Mouse (Mus musculus): ENCODE results near the gene Gm27021. TPM values are rescaled to one million over a fixed set of nuclear protein-coding genes. Genes with fewer than 3 reads are reported as not detected.
A peak's percentile ranks its signal among the peaks of the same experiment; 100 is the strongest.

Gm27021 gene
- polyA plus RNA-seq, 1 experiment from 2014 or later = 2.3 TPM

DNA sequence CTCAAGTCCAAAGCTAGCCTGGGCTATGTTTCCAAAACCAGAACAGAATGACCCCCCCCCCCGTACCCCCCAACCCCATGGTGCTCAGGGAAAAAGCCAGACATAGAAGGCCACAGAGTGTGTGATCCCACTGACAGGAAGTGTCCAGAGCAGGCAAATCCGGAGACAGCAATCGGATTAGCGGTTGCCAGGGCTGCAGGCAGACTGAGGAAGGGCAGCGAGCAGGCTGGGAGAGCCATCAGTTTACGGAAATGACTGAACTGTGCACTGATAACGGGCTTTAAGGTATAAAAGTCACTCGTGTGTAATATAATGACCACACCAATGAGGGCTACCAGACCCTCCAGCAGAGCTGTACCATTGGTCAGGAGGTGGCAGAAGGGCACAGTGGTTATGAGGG, 26.6 kb downstream of the Gm27021 start:
- Histone ChIP-seq H3K27me3 (ENCODE audit: control insufficient read depth, insufficient read depth, low read length) (no peaks in the 10 kb centered on the region), H3K9ac (ENCODE audit: low read length) (no peak overlapping the region), H3K4me3 (ENCODE audit: low read depth, low read length) (no peak overlapping the region), H3K9me3 (ENCODE audit: control insufficient read depth, low read length) (no peaks in the 10 kb centered on the region), H3K36me3 (ENCODE audit: control insufficient read depth, insufficient read depth, low read length) (no peaks in the 10 kb centered on the region), H3K4me1 (ENCODE audit: control insufficient read depth, insufficient read depth, low read length) (no peaks in the 10 kb centered on the region), H3K4me2 (ENCODE audit: low read depth) (no peak overlapping the region), H3K27ac (ENCODE audit: low read depth, low read length) (no peak overlapping the region)
- no peak for ATAC-seq (ENCODE audit: insufficient read depth, low FRiP score, low TSS enrichment)
- 60% methylated on average over 8 of the region's 8 CpGs for WGBS
- no peak for DNase-seq (ENCODE audit: low spot score)

DNA sequence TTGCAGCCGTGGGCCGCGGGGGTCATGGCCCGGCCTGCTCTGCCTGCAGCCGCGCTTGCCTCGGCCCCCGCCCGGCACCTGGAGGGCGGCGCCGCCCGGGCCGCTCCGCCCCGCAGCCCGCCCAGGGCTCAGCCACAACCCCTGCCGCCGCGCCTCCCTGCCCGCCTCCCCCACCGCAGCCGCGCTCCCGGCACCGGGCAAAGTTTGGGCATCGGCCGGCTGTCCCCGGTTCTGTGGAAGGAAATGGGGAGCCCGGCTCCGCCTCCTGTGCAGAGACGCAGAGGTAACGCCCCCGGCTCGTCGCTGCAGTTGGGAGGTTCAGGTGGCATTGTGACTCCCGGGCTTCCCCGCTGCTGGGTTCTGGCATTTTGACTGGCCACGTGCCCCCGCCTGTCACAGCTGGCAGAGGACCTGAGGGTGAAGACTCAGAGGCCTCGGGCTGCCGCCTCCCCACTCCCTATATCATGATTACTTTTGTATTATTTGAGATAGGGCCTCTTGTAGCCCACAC, 33.5 kb downstream of the Gm27021 start:
- DNase-seq (ENCODE audit: low spot score) = peak; percentile 39
- Histone ChIP-seq H3K27me3 (ENCODE audit: control insufficient read depth, insufficient read depth, low read length) (peaks cover 18% of the 10 kb centered on the region), H3K4me2 (ENCODE audit: low read depth) (peak overlapping the region; percentile 92), H3K4me1 (ENCODE audit: control insufficient read depth, insufficient read depth, low read length) (peaks cover 14% of the 10 kb centered on the region), H3K36me3 (ENCODE audit: control insufficient read depth, insufficient read depth, low read length) (no peaks in the 10 kb centered on the region), H3K4me3 (ENCODE audit: low read depth, low read length) (peak overlapping the region; percentile 50), H3K9ac (ENCODE audit: low read length) (peak overlapping the region; percentile 55), H3K27ac (ENCODE audit: low read depth, low read length) (no peak overlapping the region), H3K9me3 (ENCODE audit: control insufficient read depth, low read length) (no peaks in the 10 kb centered on the region)
- under 1% methylated on average over 34 of the region's 42 CpGs for WGBS
- ATAC-seq (ENCODE audit: insufficient read depth, low FRiP score, low TSS enrichment) = no peak

DNA sequence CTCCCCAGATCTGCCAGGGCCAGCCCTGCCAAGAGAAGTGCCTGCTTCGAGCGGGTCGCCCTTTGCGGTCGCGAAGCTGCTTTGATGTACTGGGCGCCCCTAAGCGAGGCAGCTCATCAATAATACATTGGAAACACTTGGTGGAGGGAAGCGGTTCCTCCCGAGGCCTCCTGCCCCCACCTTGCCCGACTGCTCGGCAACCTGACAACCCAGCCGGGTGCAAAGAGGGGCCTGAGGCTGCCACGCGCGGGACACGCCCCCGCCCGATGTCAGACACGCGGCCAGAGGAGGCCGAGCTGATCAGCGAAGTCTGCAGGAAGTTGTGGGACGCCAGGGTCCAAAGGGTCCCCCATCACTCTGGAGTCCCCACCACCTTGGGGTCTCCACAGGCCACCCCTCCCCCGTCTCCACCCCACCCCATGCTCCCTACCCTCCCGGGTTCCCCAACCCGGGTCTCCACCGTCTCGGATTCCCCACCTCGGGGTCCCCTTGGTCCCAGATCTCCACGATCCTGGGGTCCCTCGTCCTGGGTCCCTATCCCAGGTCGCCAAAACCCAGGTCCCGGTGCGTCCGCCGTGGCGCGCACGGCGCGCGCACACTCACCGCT, 34.1 kb downstream of the Gm27021 start:
- H3K27ac ChIP-seq (ENCODE audit: low read depth, low read length) = no peak overlapping the region
- under 1% methylated on average over 44 of the region's 44 CpGs for WGBS
- H3K9me3 ChIP-seq (ENCODE audit: control insufficient read depth, low read length) = no peaks in the 10 kb centered on the region
- H3K36me3 ChIP-seq (ENCODE audit: control insufficient read depth, insufficient read depth, low read length) = no peaks in the 10 kb centered on the region
- DNase-seq (ENCODE audit: low spot score) = peak; percentile 48
- no peak for ATAC-seq (ENCODE audit: insufficient read depth, low FRiP score, low TSS enrichment)
- peaks cover 18% of the 10 kb centered on the region for H3K27me3 ChIP-seq (ENCODE audit: control insufficient read depth, insufficient read depth, low read length)
- H3K4me1 ChIP-seq (ENCODE audit: control insufficient read depth, insufficient read depth, low read length) = peaks cover 14% of the 10 kb centered on the region
- peak overlapping the region; percentile 55 for H3K9ac ChIP-seq (ENCODE audit: low read length)
- peak overlapping the region; percentile 50 for H3K4me3 ChIP-seq (ENCODE audit: low read depth, low read length)
- peak overlapping the region; percentile 92 for H3K4me2 ChIP-seq (ENCODE audit: low read depth)

DNA sequence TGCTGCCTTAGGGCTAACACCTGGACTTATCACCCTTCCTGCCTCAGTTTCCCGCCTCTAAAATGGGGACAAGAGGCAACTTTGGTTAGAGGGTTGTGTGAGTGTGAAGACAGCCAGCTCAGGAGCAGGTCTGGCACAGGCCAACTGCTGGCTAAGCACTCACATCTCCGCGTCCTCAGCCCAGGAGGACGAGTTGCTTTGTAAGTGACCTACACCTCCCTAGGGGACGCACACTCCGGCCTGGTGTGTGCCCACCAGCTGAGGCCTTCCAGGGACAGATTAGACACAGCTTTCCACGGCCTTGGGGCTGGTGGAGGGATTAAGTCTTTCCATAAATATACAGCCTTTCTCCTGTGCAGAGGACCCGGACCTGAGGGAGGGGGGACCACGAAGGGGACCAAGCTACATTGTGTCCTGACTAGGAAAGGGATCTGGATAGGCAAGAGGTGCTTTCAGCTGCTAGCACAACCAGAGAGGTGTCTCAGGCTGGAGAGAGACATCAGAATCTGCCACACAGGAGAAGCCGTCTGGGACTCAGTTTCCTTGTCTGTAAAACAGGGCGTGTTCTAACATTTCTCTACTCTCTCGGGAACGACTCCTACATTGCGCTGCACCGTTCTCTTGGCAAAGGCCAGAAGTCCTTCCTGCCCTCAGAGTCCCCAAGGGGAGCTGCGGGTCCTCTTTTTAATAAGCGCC, 34.8 kb downstream of the Gm27021 start:
- WGBS = 31% methylated on average over 17 of the region's 17 CpGs
- DNase-seq (ENCODE audit: low spot score) (peak; percentile 35), ATAC-seq (ENCODE audit: insufficient read depth, low FRiP score, low TSS enrichment) (no peak)
- Histone ChIP-seq H3K27me3 (ENCODE audit: control insufficient read depth, insufficient read depth, low read length) (peaks cover 18% of the 10 kb centered on the region), H3K4me2 (ENCODE audit: low read depth) (peak overlapping the region; percentile 92), H3K9ac (ENCODE audit: low read length) (0 out of 2 replicates have a peak overlapping the region, but pooled peaks have one; percentile 10), H3K27ac (ENCODE audit: low read depth, low read length) (no peak overlapping the region), H3K36me3 (ENCODE audit: control insufficient read depth, insufficient read depth, low read length) (no peaks in the 10 kb centered on the region), H3K9me3 (ENCODE audit: control insufficient read depth, low read length) (no peaks in the 10 kb centered on the region), H3K4me3 (ENCODE audit: low read depth, low read length) (peak overlapping the region; percentile 50), H3K4me1 (ENCODE audit: control insufficient read depth, insufficient read depth, low read length) (peaks cover 14% of the 10 kb centered on the region)

DNA sequence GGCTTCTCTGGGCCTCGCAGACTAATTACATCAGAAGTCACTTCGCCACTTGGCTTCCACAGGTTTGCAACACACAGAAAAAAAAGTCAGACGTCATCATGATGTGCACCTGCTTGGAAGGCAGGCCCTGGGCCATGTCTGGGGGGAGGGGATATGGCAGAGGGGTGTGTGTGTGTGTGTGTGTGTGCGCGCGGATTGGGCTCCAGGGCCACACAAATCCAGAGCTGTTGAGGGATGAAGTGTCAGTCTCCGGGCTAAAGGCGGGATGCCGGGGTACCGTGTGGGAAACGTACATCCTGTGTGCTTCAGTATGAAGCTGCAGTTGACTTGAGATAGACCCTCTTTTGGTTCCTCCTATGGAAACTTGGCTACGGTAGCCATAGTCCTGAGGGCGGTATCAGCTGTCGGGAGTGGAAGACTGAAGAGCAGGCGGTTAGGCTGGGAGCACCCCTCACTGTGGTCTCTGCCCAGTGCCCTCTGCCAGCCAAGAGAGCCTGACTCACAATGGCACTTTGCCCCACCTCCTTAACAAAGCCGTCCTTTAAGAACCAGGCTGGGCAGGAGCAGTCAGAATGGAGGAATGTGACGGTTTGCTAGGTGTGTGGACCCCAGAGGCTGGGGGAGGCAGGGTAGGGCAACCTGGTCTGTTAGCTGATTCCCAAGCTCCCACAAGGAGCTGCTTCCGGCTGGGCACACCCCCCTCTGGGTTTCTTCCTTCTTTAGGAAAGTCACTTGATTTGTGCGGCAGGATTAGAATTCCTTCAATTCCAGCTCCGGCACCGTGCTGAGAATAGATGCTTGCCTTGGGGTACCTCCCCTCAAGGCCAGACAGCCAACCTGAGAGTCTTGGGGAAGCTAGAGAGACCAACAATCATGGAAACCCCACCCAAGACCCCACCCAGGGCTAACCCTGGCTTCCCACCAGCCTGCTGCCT, 36.2 kb downstream of the Gm27021 start:
- 78% methylated on average over 21 of the region's 21 CpGs for WGBS
- ATAC-seq (ENCODE audit: insufficient read depth, low FRiP score, low TSS enrichment) (no peak), DNase-seq (ENCODE audit: low spot score) (no peak)
- Histone ChIP-seq H3K4me1 (ENCODE audit: control insufficient read depth, insufficient read depth, low read length) (peaks cover 14% of the 10 kb centered on the region), H3K36me3 (ENCODE audit: control insufficient read depth, insufficient read depth, low read length) (no peaks in the 10 kb centered on the region), H3K27ac (ENCODE audit: low read depth, low read length) (no peak overlapping the region), H3K4me3 (ENCODE audit: low read depth, low read length) (no peak overlapping the region), H3K4me2 (ENCODE audit: low read depth) (no peak overlapping the region), H3K9me3 (ENCODE audit: control insufficient read depth, low read length) (no peaks in the 10 kb centered on the region), H3K9ac (ENCODE audit: low read length) (no peak overlapping the region), H3K27me3 (ENCODE audit: control insufficient read depth, insufficient read depth, low read length) (peaks cover 18% of the 10 kb centered on the region)

DNA sequence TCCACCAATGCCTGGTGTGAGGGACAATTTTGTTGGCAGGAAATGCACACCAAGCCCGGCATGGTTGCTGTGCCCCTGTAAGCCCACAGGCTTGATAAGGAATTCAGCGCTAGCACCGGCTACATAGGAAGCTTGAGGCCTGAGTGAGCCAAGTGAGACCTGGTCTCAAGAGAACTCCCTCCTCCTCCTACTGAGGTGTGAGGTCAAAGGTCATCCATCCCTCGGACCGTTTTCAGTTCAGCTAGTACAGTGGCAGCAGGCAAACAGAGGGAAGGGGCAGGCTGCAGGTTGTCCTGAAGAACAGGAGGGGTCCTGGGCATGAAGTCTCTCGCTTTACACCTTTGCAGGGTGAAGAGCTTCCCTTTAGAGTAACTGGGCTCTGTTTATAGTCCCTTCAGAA, 37.0 kb downstream of the Gm27021 start:
- peaks cover 14% of the 10 kb centered on the region for H3K4me1 ChIP-seq (ENCODE audit: control insufficient read depth, insufficient read depth, low read length)
- DNase-seq (ENCODE audit: low spot score) = no peak
- no peak overlapping the region for H3K9ac ChIP-seq (ENCODE audit: low read length)
- H3K27me3 ChIP-seq (ENCODE audit: control insufficient read depth, insufficient read depth, low read length) = peaks cover 18% of the 10 kb centered on the region
- H3K4me2 ChIP-seq (ENCODE audit: low read depth) = no peak overlapping the region
- no peaks in the 10 kb centered on the region for H3K36me3 ChIP-seq (ENCODE audit: control insufficient read depth, insufficient read depth, low read length)
- WGBS = 39% methylated on average over 6 of the region's 6 CpGs
- H3K4me3 ChIP-seq (ENCODE audit: low read depth, low read length) = no peak overlapping the region
- H3K27ac ChIP-seq (ENCODE audit: low read depth, low read length) = no peak overlapping the region
- H3K9me3 ChIP-seq (ENCODE audit: control insufficient read depth, low read length) = no peaks in the 10 kb centered on the region
- no peak for ATAC-seq (ENCODE audit: insufficient read depth, low FRiP score, low TSS enrichment)

DNA sequence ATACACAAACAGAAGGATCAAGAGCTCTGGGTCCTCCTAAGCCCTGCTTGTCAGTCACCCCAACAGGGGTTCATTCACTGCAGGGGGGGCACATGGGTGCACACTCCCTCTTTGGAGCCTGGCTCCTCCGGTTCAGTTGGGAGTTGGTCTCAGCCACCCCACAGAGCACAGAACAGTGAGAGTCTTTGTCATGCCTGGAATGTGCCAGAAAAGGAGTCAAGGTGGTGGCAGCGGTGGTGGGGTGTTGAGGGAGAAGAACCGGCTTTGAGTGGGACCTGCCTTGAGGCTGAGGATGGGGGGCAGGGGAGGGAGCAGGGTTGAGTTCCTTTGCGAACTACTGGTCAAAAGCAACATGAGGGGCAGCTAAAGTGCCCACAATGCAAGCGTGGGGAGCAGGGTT, 37.8 kb downstream of the Gm27021 start:
- Histone ChIP-seq H3K4me2 (ENCODE audit: low read depth) (no peak overlapping the region), H3K9me3 (ENCODE audit: control insufficient read depth, low read length) (no peaks in the 10 kb centered on the region), H3K9ac (ENCODE audit: low read length) (no peak overlapping the region), H3K27me3 (ENCODE audit: control insufficient read depth, insufficient read depth, low read length) (peaks cover 14% of the 10 kb centered on the region), H3K4me3 (ENCODE audit: low read depth, low read length) (no peak overlapping the region), H3K36me3 (ENCODE audit: control insufficient read depth, insufficient read depth, low read length) (no peaks in the 10 kb centered on the region), H3K4me1 (ENCODE audit: control insufficient read depth, insufficient read depth, low read length) (peaks cover 14% of the 10 kb centered on the region), H3K27ac (ENCODE audit: low read depth, low read length) (no peak overlapping the region)
- 59% methylated on average over 5 of the region's 5 CpGs for WGBS
- DNase-seq (ENCODE audit: low spot score) = no peak
- no peak for ATAC-seq (ENCODE audit: insufficient read depth, low FRiP score, low TSS enrichment)

DNA sequence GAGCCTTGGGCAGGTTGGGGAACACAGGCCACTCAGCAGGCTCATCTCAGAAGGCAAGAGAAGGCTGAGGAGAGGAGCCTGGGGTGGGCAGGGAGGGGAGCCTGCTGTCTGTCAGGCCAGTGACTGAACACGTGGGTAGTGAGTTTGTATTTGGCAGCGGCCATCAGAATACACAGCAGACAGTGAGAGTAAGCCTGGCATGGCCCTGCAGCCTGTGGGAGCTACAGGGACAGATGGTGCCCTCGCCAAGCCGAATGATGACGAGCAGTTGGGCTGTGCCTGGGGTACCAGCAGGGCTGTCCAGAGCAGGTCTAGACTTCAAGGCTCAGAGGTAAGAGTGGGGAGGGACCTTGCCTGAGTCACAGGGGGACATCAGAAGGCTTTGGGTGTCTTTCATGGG, 40.6 kb downstream of the Gm27021 start:
- Histone ChIP-seq H3K4me3 (ENCODE audit: low read depth, low read length) (no peak overlapping the region), H3K27ac (ENCODE audit: low read depth, low read length) (no peak overlapping the region), H3K9ac (ENCODE audit: low read length) (no peak overlapping the region), H3K4me2 (ENCODE audit: low read depth) (no peak overlapping the region), H3K36me3 (ENCODE audit: control insufficient read depth, insufficient read depth, low read length) (no peaks in the 10 kb centered on the region), H3K27me3 (ENCODE audit: control insufficient read depth, insufficient read depth, low read length) (no peaks in the 10 kb centered on the region), H3K4me1 (ENCODE audit: control insufficient read depth, insufficient read depth, low read length) (no peaks in the 10 kb centered on the region), H3K9me3 (ENCODE audit: control insufficient read depth, low read length) (no peaks in the 10 kb centered on the region)
- WGBS = 85% methylated on average over 5 of the region's 5 CpGs
- DNase-seq (ENCODE audit: low spot score) (no peak), ATAC-seq (ENCODE audit: insufficient read depth, low FRiP score, low TSS enrichment) (no peak)

All from neural tube, embryonic 11.5 days (tissue).